Mouse (Mus musculus): ENCODE results near the gene Prkacb. TPM values are rescaled to one million over a fixed set of nuclear protein-coding genes. Genes with fewer than 3 reads are reported as not detected.

Gene Prkacb
- total and polyA plus RNA-seq, 3 experiments = 16.5 to 55.6 (median 31.8) TPM

DNA sequence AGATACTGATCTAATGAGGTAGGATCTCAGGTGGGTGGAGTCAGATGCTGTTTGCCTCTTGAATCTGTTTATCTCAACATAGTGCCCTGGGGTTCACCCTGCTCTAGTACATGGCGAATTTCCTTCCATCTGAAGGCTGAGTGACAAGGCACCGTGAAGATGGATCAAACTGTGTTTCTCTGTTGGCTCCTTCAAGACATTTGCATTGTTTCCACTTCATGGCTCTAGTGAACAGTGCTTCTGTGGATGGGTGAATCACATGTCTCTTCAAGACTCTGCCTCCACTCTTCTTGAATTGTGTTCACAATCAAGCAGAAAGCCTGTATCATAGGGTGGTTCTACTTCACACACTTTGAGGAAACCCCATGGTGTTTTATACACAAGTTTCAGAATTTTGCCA is 47.5 kb upstream of the Prkacb start:
- H3K4me1 ChIP-seq (ENCODE audit: control insufficient read depth in 1 of 2, insufficient read depth in 2 of 2, low read length in 2 of 2) = no peaks in the 10 kb centered on the region
- no peak overlapping the region for H3K9ac ChIP-seq (ENCODE audit: control insufficient read depth, low read depth, low read length, poor library complexity, severe bottlenecking)
- no peak overlapping the region for H3K4me3 ChIP-seq (ENCODE audit: control insufficient read depth in 1 of 2, insufficient read depth in 1 of 2, low read depth in 2 of 2, low read length in 2 of 2)
- no peak overlapping the region for H3K27ac ChIP-seq (ENCODE audit: control insufficient read depth, low read depth, low read length)
- H3K9me3 ChIP-seq (replicated peaks; ENCODE audit: insufficient read depth, low read length) = no peaks in the 10 kb centered on the region
- DNase-seq (ENCODE audit: low read depth, low spot score) = no peak
- H3K27me3 ChIP-seq (ENCODE audit: control insufficient read depth in 1 of 2, insufficient read depth in 2 of 2, low read length in 2 of 2) = peaks cover 1 to 6% of the 10 kb centered on the region in 2 experiments; a peak in 2 of 4 replicates
- no peak for TF ChIP-seq JUND (IDR thresholded peaks at IDR 0.05; ENCODE audit: low read depth, low read length)
- TF ChIP-seq GABPA (IDR thresholded peaks at IDR 0.05; ENCODE audit: low read depth, low read length) = no peak
- TF ChIP-seq KAT2A (conservative IDR thresholded peaks at IDR 0.05; ENCODE audit: low read depth, low read length) = no peak
- TF ChIP-seq MXI1 (IDR thresholded peaks at IDR 0.05; ENCODE audit: low read depth, low read length) = no peak
- no peak for TF ChIP-seq UBTF (IDR thresholded peaks at IDR 0.05; ENCODE audit: borderline replicate concordance, insufficient read depth, low read depth, low read length)
- TF ChIP-seq USF1 (IDR thresholded peaks at IDR 0.05; ENCODE audit: low read depth, low read length) = no peak
- no peak for TF ChIP-seq CHD2 (IDR thresholded peaks at IDR 0.05; ENCODE audit: low read length)
- TF ChIP-seq ZNF384 (IDR thresholded peaks at IDR 0.05; ENCODE audit: low read depth, low read length) = no peak
- TF ChIP-seq MAZ (IDR thresholded peaks at IDR 0.05; ENCODE audit: low read depth, low read length) = no peak
- TF ChIP-seq TCF12 (IDR thresholded peaks at IDR 0.05; ENCODE audit: low read depth, low read length) = no peak
- TF ChIP-seq USF2 (IDR thresholded peaks at IDR 0.05; ENCODE audit: borderline replicate concordance in 1 of 2, insufficient read depth in 1 of 2, low read depth in 1 of 2, low read length in 2 of 2) = no peak
- TF ChIP-seq ZC3H11A (IDR thresholded peaks at IDR 0.05; ENCODE audit: low read depth, low read length) = no peak
- no peak for TF ChIP-seq ELF1 (IDR thresholded peaks at IDR 0.05; ENCODE audit: low read depth, low read length)
- no peak for TF ChIP-seq MAFK (IDR thresholded peaks at IDR 0.05; ENCODE audit: borderline replicate concordance, low read depth, low read length)
- TF ChIP-seq MEF2A (IDR thresholded peaks at IDR 0.05; ENCODE audit: extremely low read depth, insufficient replicate concordance, low read depth, low read length, poor library complexity, severe bottlenecking) = no peak
- no peak for TF ChIP-seq ZMIZ1 (IDR thresholded peaks at IDR 0.05; ENCODE audit: low read depth, low read length)
- TF ChIP-seq SIN3A (IDR thresholded peaks at IDR 0.05; ENCODE audit: low read length) = no peak
- no peaks in the 10 kb centered on the region for H3K36me3 ChIP-seq (ENCODE audit: control insufficient read depth in 1 of 2, insufficient read depth in 2 of 2, low read length in 2 of 2)
- H3K79me2 ChIP-seq (ENCODE audit: control insufficient read depth, insufficient read depth, low read length, poor library complexity) = no peaks in the 10 kb centered on the region

DNA sequence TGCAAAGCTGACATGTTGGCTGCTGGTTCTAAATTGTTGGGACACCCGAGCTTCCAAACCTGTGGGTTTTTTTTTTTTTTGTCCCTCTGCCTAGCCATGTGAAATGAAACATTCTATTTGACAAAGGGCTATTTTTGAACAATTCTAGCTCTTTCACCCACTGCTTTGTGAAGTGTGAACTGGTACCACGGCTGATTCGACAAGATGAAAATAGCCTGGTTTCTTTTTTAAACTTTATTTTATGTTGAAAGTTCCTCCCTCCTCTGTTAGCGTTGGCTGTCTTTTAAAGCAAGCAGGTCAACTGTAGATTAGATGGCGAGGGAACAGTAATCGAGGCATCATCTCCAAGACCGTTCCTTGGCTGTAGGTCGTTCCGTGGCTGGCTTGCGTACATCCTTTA is 44.6 kb upstream of the Prkacb start:
- Histone ChIP-seq H3K4me1 (ENCODE audit: control insufficient read depth in 1 of 2, insufficient read depth in 2 of 2, low read length in 2 of 2) (no peaks in the 10 kb centered on the region), H3K9me3 (replicated peaks; ENCODE audit: insufficient read depth, low read length) (no peaks in the 10 kb centered on the region), H3K4me3 (ENCODE audit: control insufficient read depth in 1 of 2, insufficient read depth in 1 of 2, low read depth in 2 of 2, low read length in 2 of 2) (no peak overlapping the region), H3K79me2 (ENCODE audit: control insufficient read depth, insufficient read depth, low read length, poor library complexity) (no peaks in the 10 kb centered on the region), H3K27me3 (ENCODE audit: control insufficient read depth in 1 of 2, insufficient read depth in 2 of 2, low read length in 2 of 2) (peaks cover 1 to 6% of the 10 kb centered on the region in 2 experiments; a peak in 2 of 4 replicates), H3K36me3 (ENCODE audit: control insufficient read depth in 1 of 2, insufficient read depth in 2 of 2, low read length in 2 of 2) (no peaks in the 10 kb centered on the region), H3K9ac (ENCODE audit: control insufficient read depth, low read depth, low read length, poor library complexity, severe bottlenecking) (no peak overlapping the region), H3K27ac (ENCODE audit: control insufficient read depth, low read depth, low read length) (no peak overlapping the region)
- no peak for DNase-seq (ENCODE audit: low read depth, low spot score)
- TF ChIP-seq MAZ (IDR thresholded peaks at IDR 0.05; ENCODE audit: low read depth, low read length) = no peak
- TF ChIP-seq JUND (IDR thresholded peaks at IDR 0.05; ENCODE audit: low read depth, low read length) = no peak
- TF ChIP-seq RCOR1 (IDR thresholded peaks at IDR 0.05; ENCODE audit: low read depth, low read length) = no peak
- no peak for TF ChIP-seq KAT2A (conservative IDR thresholded peaks at IDR 0.05; ENCODE audit: low read depth, low read length)
- TF ChIP-seq ZMIZ1 (IDR thresholded peaks at IDR 0.05; ENCODE audit: low read depth, low read length) = no peak
- no peak for TF ChIP-seq ELF1 (IDR thresholded peaks at IDR 0.05; ENCODE audit: low read depth, low read length)
- no peak for TF ChIP-seq RAD21 (IDR thresholded peaks at IDR 0.05; ENCODE audit: low read depth, low read length)
- no peak for TF ChIP-seq CTCF (IDR thresholded peaks at IDR 0.05 in 2 of 3, conservative IDR thresholded peaks at IDR 0.05 in 1 of 3; ENCODE audit: control insufficient read depth in 1 of 3, insufficient read depth in 1 of 3, low read depth in 2 of 3, low read length in 3 of 3, poor library complexity in 1 of 3, severe bottlenecking in 1 of 3)
- no peak for TF ChIP-seq ZKSCAN1 (IDR thresholded peaks at IDR 0.05; ENCODE audit: low read depth, low read length)
- no peak for TF ChIP-seq ZNF384 (IDR thresholded peaks at IDR 0.05; ENCODE audit: low read depth, low read length)
- TF ChIP-seq TCF12 (IDR thresholded peaks at IDR 0.05; ENCODE audit: low read depth, low read length) = no peak
